Comparison of ENCODE assay signal across 8 mouse cellular contexts in the genomic region with DNA sequence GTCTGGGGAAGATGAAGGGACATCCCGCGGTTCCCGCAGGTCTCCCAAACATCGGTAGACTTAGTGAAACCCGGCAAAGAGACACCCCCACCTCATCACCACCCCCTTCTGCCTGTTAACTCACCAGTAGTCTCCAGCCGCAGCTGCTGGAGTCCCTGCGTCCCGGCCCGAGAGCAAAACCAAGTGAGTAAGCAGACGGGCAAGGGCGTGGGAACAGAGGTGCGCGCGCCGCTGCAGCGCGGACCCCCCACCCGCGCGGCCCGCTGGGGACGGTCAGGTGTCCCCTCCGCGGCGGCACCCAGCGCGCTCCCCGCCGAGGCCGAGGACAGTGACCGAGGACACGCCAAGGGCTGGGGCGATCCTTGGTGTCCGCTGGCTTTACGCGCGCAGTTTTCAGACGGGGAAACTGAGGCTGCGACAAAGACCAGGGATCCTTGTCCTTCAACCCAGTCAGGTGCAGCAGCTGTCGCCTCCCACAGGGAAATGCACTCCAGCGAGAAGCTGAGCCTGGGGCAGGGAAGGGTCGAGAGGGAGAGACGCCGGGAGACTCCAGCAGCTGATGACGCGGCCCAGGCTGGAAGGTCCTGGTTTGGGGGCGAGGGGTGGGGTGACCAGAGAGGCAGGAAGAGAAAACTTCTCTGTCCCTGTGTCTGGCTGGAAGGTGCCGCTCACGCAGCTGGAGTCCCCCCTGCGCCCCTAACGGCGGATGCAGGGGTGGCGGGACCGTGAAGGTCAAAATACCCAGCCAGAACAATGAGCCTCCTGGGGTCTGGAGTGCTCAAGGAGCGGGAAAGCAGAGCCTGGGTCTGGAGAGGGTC. TPM values are rescaled to one million over a fixed set of nuclear protein-coding genes. Genes with fewer than 3 reads are reported as not detected.
DNase-seq lines count a peak whose midpoint lies in the region; ATAC-seq lines count a peak whose summit lies in the region.

A gene (minus strand): TSS at position 435 of the 818 bp plus-strand sequence.

- DNase-seq in layer of hippocampus, adult 8-10 months (ENCODE audit: low spot score in 2 of 2) = no peak
- DNase-seq in layer of hippocampus, adult 11-12 months (ENCODE audit: low spot score) = no peak
- DNase-seq in heart, adult 8-10 months (ENCODE audit: low spot score) = no peak
- DNase-seq in left cerebral cortex, postnatal 10 days (ENCODE audit: extremely low spot score in 1 of 2, low spot score in 2 of 2) = peak in 1 of 2 experiments; percentile 57
- DNase-seq in neural tube, embryonic 10.5 days (ENCODE audit: extremely low spot score, low spot score) = peak; percentile 65
- DNase-seq in natural killer cell, adult 2 months (ENCODE audit: low spot score in 2 of 2) = no peak

- intact Hi-C loops in left cerebral cortex, postnatal 10 days (cut with DNase I) = no loop called here

- 0 out of 2 replicates have a peak, but pooled peaks have one; percentile 19 for ATAC-seq in common myeloid progenitor, adult 5-6 weeks (replicated peaks; ENCODE audit: low read depth, poor library complexity, severe bottlenecking)
- no peak for ATAC-seq in activated CD4-positive, CD25-positive, alpha-beta regulatory T cell, adult 4 months

RNA-seq across cellular contexts. Expression of the gene that starts here (rescaled TPM):
- total RNA-seq in layer of hippocampus, adult 8-10 months (2022) = 10 to 100 TPM; 16.5 to 20.0 (median 16.6) TPM
- total RNA-seq in common myeloid progenitor, adult 5-6 weeks (2017) = 0.18 and 1.3 TPM in 2 replicates
- 10 to 100 TPM; 12.5 to 14.4 (median 13.2) TPM for total RNA-seq in heart, adult 8-10 months (2022)
- 10 to 100 TPM; 27.9 to 33.2 TPM for total RNA-seq in left cerebral cortex, postnatal 10 days (2021)
- polyA plus RNA-seq in activated CD4-positive, CD25-positive, alpha-beta regulatory T cell, adult 4 months (2017; shearing (Covaris generic)) = not detected
